Mouse (Mus musculus) forebrain, embryonic 14.5 days (tissue): ENCODE results near the gene Baat. TPM values are rescaled to one million over a fixed set of nuclear protein-coding genes. Genes with fewer than 3 reads are reported as not detected.
"Not testable (repeated sequence)": the region's sequence is repeated elsewhere in the genome, so short reads cannot be mapped to it uniquely, and the experiment has no call there.

Source experiments
- ATAC-seq: fragments of 200-750 bp; cut with Nextera tagmentation; 2 replicates; pipeline ENCODE4 v1.8.0; 2017; ENCODE audit warnings: mild to moderate bottlenecking, moderate library complexity
- DNase-seq: peaks from one replicate; pipeline ENCODE4 v3.0.0-alpha.2; 2015; ENCODE audit warnings: low spot score
- H3K27ac ChIP-seq: fragments of 300-500 bp; sonication (generic); 2 replicates; pipeline ENCODE4 v1.5.1; 2014; ENCODE audit warnings: low read depth, mild to moderate bottlenecking, control low read depth, low read length, moderate library complexity
- H3K27me3 ChIP-seq: fragments of 300-500 bp; sonication (generic); replicated peaks from 2 replicates; pipeline ENCODE4 v1.6.1; 2014; ENCODE audit warnings: low read length, control low read depth, mixed read lengths; ENCODE audit not compliant: control insufficient read depth, insufficient read depth
- H3K36me3 ChIP-seq: fragments of 300-500 bp; sonication (generic); 2 replicates; pipeline ENCODE4 v1.6.1; 2014; ENCODE audit warnings: low read length, control low read depth; ENCODE audit not compliant: control insufficient read depth, insufficient read depth
- H3K4me1 ChIP-seq: fragments of 300-500 bp; sonication (generic); 2 replicates; pipeline ENCODE4 v1.6.1; 2014; ENCODE audit warnings: antibody characterized with exemption, low read length, control low read depth; ENCODE audit not compliant: control insufficient read depth, insufficient read depth
- H3K4me2 ChIP-seq: fragments of 300-500 bp; sonication (generic); 2 replicates; pipeline ENCODE4 v1.6.1; 2014; ENCODE audit warnings: mild to moderate bottlenecking, control low read depth, low read length
- H3K4me3 ChIP-seq: fragments of 300-500 bp; sonication (generic); 2 replicates; pipeline ENCODE4 v1.5.1; 2014; ENCODE audit warnings: low read depth, low read length, control low read depth
- H3K9ac ChIP-seq: fragments of 300-500 bp; sonication (generic); 2 replicates; pipeline ENCODE4 v1.6.1; 2014; ENCODE audit warnings: mild to moderate bottlenecking, low read length, control low read depth, moderate library complexity
- H3K9me3 ChIP-seq: fragments of 300-500 bp; sonication (generic); replicated peaks from 2 replicates; pipeline ENCODE4 v1.6.1; 2016; ENCODE audit warnings: low read length, control low read depth, mixed read lengths; ENCODE audit not compliant: control insufficient read depth
- WGBS: fragments of 180-500 bp; shearing (Covaris S2); extraction: QIAGEN DNeasy Blood & Tissue Kit; methylation state at CpG from one replicate; pipeline ENCODE4 v1.1.7; 2014; 5-methylcytosine and 5-hydroxymethylcytosine counted together
- polyA plus RNA-seq: library from polyadenylated mRNA; unstranded; fragments of >200 nt; fragmentation: Nextera tagmentation; extraction: Ambion mirVana; gene quantifications from 2 replicates; pipeline ENCODE4 v1.2.1, GENCODE M21; 2014

Gene Baat
- polyA plus RNA-seq, 1 experiment from 2014 or later = not detected

GRCm38 (mm10) chr4:49478118-49478877, 28.1 kb downstream of the Baat start:
- Histone ChIP-seq H3K4me2 (peak overlapping the region; percentile 35), H3K9ac (no peak overlapping the region), H3K9me3 (no peaks in the 10 kb centered on the region), H3K36me3 (no peaks in the 10 kb centered on the region), H3K27me3 (no peaks in the 10 kb centered on the region), H3K4me3 (no peak overlapping the region), H3K4me1 (no peaks in the 10 kb centered on the region), H3K27ac (no peak overlapping the region)
- 20% methylated on average over 19 of the region's 19 CpGs for WGBS
- peak; percentile 50 for DNase-seq
- ATAC-seq = peak; percentile 79; the same call in 1 of the 2 replicates

- H3K9me3 ChIP-seq = no peaks in the 10 kb centered on the region
- no peak for DNase-seq
- no peak overlapping the region for H3K4me3 ChIP-seq
- no peaks in the 10 kb centered on the region for H3K27me3 ChIP-seq
- no peaks in the 10 kb centered on the region for H3K36me3 ChIP-seq
- no peak for ATAC-seq
- no peak overlapping the region for H3K27ac ChIP-seq
- H3K9ac ChIP-seq = no peak overlapping the region
- H3K4me2 ChIP-seq = no peak overlapping the region
- H3K4me1 ChIP-seq = no peaks in the 10 kb centered on the region
These were observed 31.8 kb downstream of the Baat start for GRCm38 (mm10) chr4:49474583-49474982.

DNA sequence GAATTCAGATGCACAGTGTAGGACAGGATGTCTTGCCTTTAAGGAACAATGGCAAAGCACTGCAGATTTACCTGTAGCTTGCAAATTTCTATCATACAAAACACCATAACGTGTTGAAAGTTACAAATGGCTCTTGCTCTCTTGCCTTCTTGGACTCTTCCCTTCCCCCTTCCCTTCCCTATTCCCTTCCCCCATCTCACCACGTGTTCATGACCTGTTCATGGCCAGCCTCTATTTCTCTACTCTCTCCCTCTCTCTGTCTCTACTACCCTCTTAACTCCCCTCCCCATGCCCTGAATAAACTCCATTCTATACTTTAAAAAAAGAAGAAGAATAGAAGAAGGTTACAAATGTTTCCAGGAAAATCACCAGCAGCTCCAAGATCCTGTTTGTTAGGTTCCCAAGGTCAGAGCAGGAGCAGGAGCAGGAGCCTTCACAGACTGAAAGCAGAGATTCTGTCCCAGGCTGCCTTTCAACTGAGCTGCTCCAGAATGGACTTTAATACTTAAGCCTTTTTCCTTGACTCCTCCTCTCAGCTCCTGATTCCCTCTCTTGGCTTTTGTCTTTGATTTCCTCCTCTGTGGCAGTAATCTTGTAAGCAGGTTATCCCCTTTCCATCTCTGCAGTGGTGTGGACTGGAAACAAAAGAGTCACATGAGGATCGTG, 32.8 kb downstream of the Baat start, which contains the start of gene Acnat1:
Acnat1 (minus strand) TSS at position 478 of the 666 bp plus-strand sequence.
- ATAC-seq (no peak), DNase-seq (no peak)
- 49% methylated on average over 3 of the region's 3 CpGs for WGBS
- no peak within 1 kb of the TSS for H3K27ac ChIP-seq
- H3K4me1 ChIP-seq = no peaks in the 10 kb centered on the region
- no peaks in the 10 kb centered on the region for H3K9me3 ChIP-seq
- H3K27me3 ChIP-seq = no peaks in the 10 kb centered on the region
- no peak within 1 kb of the TSS for H3K4me3 ChIP-seq
- H3K36me3 ChIP-seq = no peaks in the 10 kb centered on the region
- no peak within 1 kb of the TSS for H3K9ac ChIP-seq
- no peak within 1 kb of the TSS for H3K4me2 ChIP-seq

- Histone ChIP-seq H3K9ac (no peak overlapping the region), H3K9me3 (no peaks in the 10 kb centered on the region), H3K27ac (no peak overlapping the region), H3K4me3 (no peak overlapping the region), H3K4me2 (no peak overlapping the region), H3K4me1 (no peaks in the 10 kb centered on the region), H3K36me3 (no peaks in the 10 kb centered on the region), H3K27me3 (no peaks in the 10 kb centered on the region)
- WGBS = 92% methylated on average over 3 of the region's 3 CpGs
- DNase-seq = no peak
- no peak for ATAC-seq
These were observed 36.8 kb downstream of the Baat start for GRCm38 (mm10) chr4:49469435-49470151.

DNA sequence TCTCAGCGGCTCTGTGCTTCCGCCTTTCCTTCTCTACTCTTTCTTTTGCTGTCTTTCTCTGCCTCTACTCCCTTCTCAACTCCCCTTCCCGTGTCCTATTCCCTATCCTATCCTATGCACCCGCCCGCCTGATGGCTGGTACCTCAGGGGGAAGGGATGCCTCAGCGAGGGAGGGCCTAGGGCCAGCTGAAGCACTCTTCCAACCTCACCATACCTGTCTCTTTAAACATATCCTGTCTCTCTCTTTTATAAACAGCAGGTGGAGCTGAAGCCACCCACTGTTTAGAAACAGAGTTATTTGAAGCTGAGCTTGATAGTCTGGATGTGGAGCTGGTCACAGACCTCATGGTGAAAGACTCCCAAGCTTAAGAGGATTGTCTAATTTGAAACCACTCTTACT, 39.0 kb downstream of the Baat start:
- 93% methylated on average over 6 of the region's 6 CpGs for WGBS
- Histone ChIP-seq H3K9me3 (no peaks in the 10 kb centered on the region), H3K27me3 (no peaks in the 10 kb centered on the region), H3K4me3 (no peak overlapping the region), H3K27ac (no peak overlapping the region), H3K4me1 (no peaks in the 10 kb centered on the region), H3K36me3 (no peaks in the 10 kb centered on the region), H3K4me2 (no peak overlapping the region), H3K9ac (no peak overlapping the region)
- no peak for DNase-seq
- no peak for ATAC-seq

- H3K9me3 ChIP-seq = no peaks in the 10 kb centered on the region
- no peak overlapping the region for H3K4me2 ChIP-seq
- no peaks in the 10 kb centered on the region for H3K36me3 ChIP-seq
- H3K9ac ChIP-seq = no peak overlapping the region
- no peaks in the 10 kb centered on the region for H3K4me1 ChIP-seq
- H3K27ac ChIP-seq = no peak overlapping the region
- WGBS = 65% methylated on average over 2 of the region's 2 CpGs
- H3K4me3 ChIP-seq = no peak overlapping the region
- DNase-seq (no peak), ATAC-seq (no peak)
- no peaks in the 10 kb centered on the region for H3K27me3 ChIP-seq
These were observed 50.2 kb downstream of the Baat start for GRCm38 (mm10) chr4:49456171-49456570.

GRCm38 (mm10) chr4:49451848-49452551, 54.4 kb downstream of the Baat start:
- 74% methylated on average over 1 of the region's 1 CpGs for WGBS
- H3K4me3 ChIP-seq = no peak overlapping the region
- no peak overlapping the region for H3K27ac ChIP-seq
- H3K9ac ChIP-seq = no peak overlapping the region
- no peaks in the 10 kb centered on the region for H3K27me3 ChIP-seq
- H3K36me3 ChIP-seq = no peaks in the 10 kb centered on the region
- ATAC-seq (no peak), DNase-seq (no peak)
- no peaks in the 10 kb centered on the region for H3K9me3 ChIP-seq
- no peak overlapping the region for H3K4me2 ChIP-seq
- no peaks in the 10 kb centered on the region for H3K4me1 ChIP-seq

- DNase-seq, H3K36me3 ChIP-seq, H3K27ac ChIP-seq, H3K9me3 ChIP-seq, H3K4me1 ChIP-seq, H3K9ac ChIP-seq, ATAC-seq, H3K27me3 ChIP-seq, H3K4me2 ChIP-seq, H3K4me3 ChIP-seq: not testable (repeated sequence)
- 100% methylated on average over 1 of the region's 1 CpGs for WGBS
These were observed 55.1 kb downstream of the Baat start for GRCm38 (mm10) chr4:49451133-49451847.
